Mouse (Mus musculus): Measurements from ENCODE around the gene Fam83f. TPM values are rescaled to one million over a fixed set of nuclear protein-coding genes. Genes with fewer than 3 reads are reported as not detected.

The Fam83f gene
- total and polyA plus RNA-seq, 3 experiments, result not detected

DNA sequence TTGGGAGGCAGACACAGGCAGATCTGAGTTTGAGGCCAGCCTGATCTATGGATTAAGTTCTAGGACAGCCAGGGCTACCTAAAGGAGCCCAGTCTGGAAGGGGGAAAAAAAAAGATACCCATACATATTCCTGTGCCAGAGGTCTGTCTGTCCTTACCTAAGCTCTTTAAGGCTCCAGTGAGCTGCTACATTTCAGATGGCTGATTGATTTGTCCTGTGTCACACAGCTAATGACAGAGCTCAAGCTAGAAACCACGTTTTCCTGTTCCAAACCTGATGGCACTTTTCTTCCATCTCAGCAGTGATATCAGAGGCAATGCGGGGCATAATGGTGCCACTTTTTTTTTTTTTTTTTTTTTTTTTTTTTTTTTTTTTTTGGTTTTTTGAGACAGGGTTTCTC, 40.3 kb upstream of the Fam83f start:
- no peaks in the 10 kb centered on the region; a peak in 1 of 4 replicates for H3K4me1 ChIP-seq (ENCODE audit: control insufficient read depth in 1 of 2, insufficient read depth in 2 of 2, low read length in 2 of 2)
- H3K27me3 ChIP-seq (ENCODE audit: control insufficient read depth in 1 of 2, insufficient read depth in 2 of 2, low read length in 2 of 2), result peaks cover 0 to 1% of the 10 kb centered on the region in 2 experiments; a peak in 1 of 4 replicates
- H3K27ac ChIP-seq (ENCODE audit: control insufficient read depth, low read depth, low read length), result no peak overlapping the region
- H3K9ac ChIP-seq (ENCODE audit: control insufficient read depth, low read depth, low read length, poor library complexity, severe bottlenecking), result no peak overlapping the region
- no peak for DNase-seq (ENCODE audit: low read depth, low spot score)
- H3K9me3 ChIP-seq (replicated peaks; ENCODE audit: insufficient read depth, low read length), result no peaks in the 10 kb centered on the region
- TF ChIP-seq ZC3H11A (IDR thresholded peaks at IDR 0.05; ENCODE audit: low read depth, low read length), result no peak
- TF ChIP-seq EP300 (IDR thresholded peaks at IDR 0.05; ENCODE audit: low read depth in 1 of 2, low read length in 2 of 2), result no peak
- no peak for TF ChIP-seq ZKSCAN1 (IDR thresholded peaks at IDR 0.05; ENCODE audit: low read depth, low read length)
- TF ChIP-seq GATA1 (IDR thresholded peaks at IDR 0.05; ENCODE audit: low read depth, low read length), result no peak
- TF ChIP-seq HCFC1 (IDR thresholded peaks at IDR 0.05; ENCODE audit: low read depth, low read length), result no peak
- TF ChIP-seq TAL1 (IDR thresholded peaks at IDR 0.05; ENCODE audit: low read length), result no peak
- TF ChIP-seq E2F4 (IDR thresholded peaks at IDR 0.05; ENCODE audit: borderline replicate concordance, low read depth, low read length), result no peak
- no peak for TF ChIP-seq SIN3A (IDR thresholded peaks at IDR 0.05; ENCODE audit: low read length)
- no peak for TF ChIP-seq SMC3 (IDR thresholded peaks at IDR 0.05; ENCODE audit: low read depth, low read length)
- TF ChIP-seq RAD21 (IDR thresholded peaks at IDR 0.05; ENCODE audit: low read depth, low read length), result no peak
- TF ChIP-seq ETS1 (IDR thresholded peaks at IDR 0.05; ENCODE audit: low read depth, low read length), result no peak
- TF ChIP-seq POLR2AphosphoS2 (IDR thresholded peaks at IDR 0.05; ENCODE audit: low read length), result no peak
- no peak for TF ChIP-seq MEF2A (IDR thresholded peaks at IDR 0.05; ENCODE audit: extremely low read depth, insufficient replicate concordance, low read depth, low read length, poor library complexity, severe bottlenecking)
- no peak for TF ChIP-seq NELFE (IDR thresholded peaks at IDR 0.05; ENCODE audit: low read depth, low read length)
- TF ChIP-seq POLR2A (IDR thresholded peaks at IDR 0.05; ENCODE audit: control insufficient read depth in 1 of 2, insufficient read depth in 1 of 2, low read depth in 1 of 2, low read length in 2 of 2, poor library complexity in 1 of 2), result no peak
- no peak for TF ChIP-seq CTCF (IDR thresholded peaks at IDR 0.05 in 2 of 3, conservative IDR thresholded peaks at IDR 0.05 in 1 of 3; ENCODE audit: control insufficient read depth in 1 of 3, insufficient read depth in 1 of 3, low read depth in 2 of 3, low read length in 3 of 3, poor library complexity in 1 of 3, severe bottlenecking in 1 of 3)
- no peak for TF ChIP-seq TCF12 (IDR thresholded peaks at IDR 0.05; ENCODE audit: low read depth, low read length)
- H3K79me2 ChIP-seq (ENCODE audit: control insufficient read depth, insufficient read depth, low read length, poor library complexity), result no peaks in the 10 kb centered on the region
- H3K4me3 ChIP-seq (ENCODE audit: control insufficient read depth in 1 of 2, insufficient read depth in 1 of 2, low read depth in 2 of 2, low read length in 2 of 2), result no peak overlapping the region
- H3K36me3 ChIP-seq (ENCODE audit: control insufficient read depth in 1 of 2, insufficient read depth in 2 of 2, low read length in 2 of 2), result peaks cover 0 to 2% of the 10 kb centered on the region in 2 experiments; a peak in 2 of 4 replicates

- Histone ChIP-seq H3K4me3 (ENCODE audit: control insufficient read depth in 1 of 2, insufficient read depth in 1 of 2, low read depth in 2 of 2, low read length in 2 of 2) (no peak overlapping the region), H3K36me3 (ENCODE audit: control insufficient read depth in 1 of 2, insufficient read depth in 2 of 2, low read length in 2 of 2) (peaks cover 0 to 2% of the 10 kb centered on the region in 2 experiments; a peak in 2 of 4 replicates)
Observed at GRCm38 (mm10) chr15:80632280-80632893, 39.3 kb upstream of the Fam83f start.

More at GRCm38 (mm10) chr15:80632280-80632893, 39.3 kb upstream of the Fam83f start:
- H3K9me3 ChIP-seq (replicated peaks; ENCODE audit: insufficient read depth, low read length), result no peaks in the 10 kb centered on the region
- no peaks in the 10 kb centered on the region; a peak in 1 of 4 replicates for H3K4me1 ChIP-seq (ENCODE audit: control insufficient read depth in 1 of 2, insufficient read depth in 2 of 2, low read length in 2 of 2)
- H3K79me2 ChIP-seq (ENCODE audit: control insufficient read depth, insufficient read depth, low read length, poor library complexity), result no peaks in the 10 kb centered on the region
- H3K27me3 ChIP-seq (ENCODE audit: control insufficient read depth in 1 of 2, insufficient read depth in 2 of 2, low read length in 2 of 2), result peaks cover 0 to 3% of the 10 kb centered on the region in 2 experiments; a peak in 1 of 4 replicates
- no peak for DNase-seq (ENCODE audit: low read depth, low spot score)
- TF ChIP-seq POLR2AphosphoS2 (IDR thresholded peaks at IDR 0.05; ENCODE audit: low read length) (no peak), RCOR1 (IDR thresholded peaks at IDR 0.05; ENCODE audit: low read depth, low read length) (no peak), TBP (IDR thresholded peaks at IDR 0.05; ENCODE audit: low read depth, low read length) (no peak), GABPA (IDR thresholded peaks at IDR 0.05; ENCODE audit: low read depth, low read length) (no peak), SIN3A (IDR thresholded peaks at IDR 0.05; ENCODE audit: low read length) (no peak), NELFE (IDR thresholded peaks at IDR 0.05; ENCODE audit: low read depth, low read length) (no peak), KAT2A (conservative IDR thresholded peaks at IDR 0.05; ENCODE audit: low read depth, low read length) (no peak), EP300 (IDR thresholded peaks at IDR 0.05; ENCODE audit: low read depth in 1 of 2, low read length in 2 of 2) (no peak), HCFC1 (IDR thresholded peaks at IDR 0.05; ENCODE audit: low read depth, low read length) (no peak)
- H3K27ac ChIP-seq (ENCODE audit: control insufficient read depth, low read depth, low read length), result no peak overlapping the region
- no peak overlapping the region for H3K9ac ChIP-seq (ENCODE audit: control insufficient read depth, low read depth, low read length, poor library complexity, severe bottlenecking)

Measured in MEL (cell line).